Mouse (Mus musculus) heart, embryonic 16.5 days (tissue): ENCODE data around the gene Sema5b. TPM values are rescaled to one million over a fixed set of nuclear protein-coding genes. Genes with fewer than 3 reads are reported as not detected.
"Not testable (repeated sequence)": the region's sequence is repeated elsewhere in the genome, so short reads cannot be mapped to it uniquely, and the experiment has no call there.

Experiments
- ATAC-seq: fragments of 200-750 bp; cut with Nextera tagmentation; replicated peaks from 2 replicates; pipeline ENCODE4 v1.8.0; 2017; ENCODE audit warnings: moderate number of reproducible peaks; ENCODE audit not compliant: insufficient read depth, low FRiP score; ENCODE audit errors: extremely low read depth
- H3K27ac ChIP-seq: fragments of 300-500 bp; sonication (generic); 2 replicates; pipeline ENCODE4 v1.5.1; 2014; ENCODE audit warnings: mild to moderate bottlenecking, low read length, control low read depth, moderate library complexity
- H3K27me3 ChIP-seq: fragments of 300-500 bp; sonication (generic); 2 replicates; pipeline ENCODE4 v1.6.1; 2014; ENCODE audit warnings: low read length, mixed read lengths; ENCODE audit not compliant: control insufficient read depth, insufficient read depth
- H3K36me3 ChIP-seq: fragments of 300-500 bp; sonication (generic); 2 replicates; pipeline ENCODE4 v1.6.1; 2014; ENCODE audit not compliant: control insufficient read depth, insufficient read depth
- H3K4me1 ChIP-seq: fragments of 300-500 bp; sonication (generic); 2 replicates; pipeline ENCODE4 v1.6.1; 2014; ENCODE audit warnings: low read length, mixed read lengths; ENCODE audit not compliant: control insufficient read depth, insufficient read depth
- H3K4me2 ChIP-seq: fragments of 300-500 bp; sonication (generic); 2 replicates; pipeline ENCODE4 v1.6.1; 2014; ENCODE audit warnings: low read depth, mild to moderate bottlenecking, control low read depth, low read length
- H3K4me3 ChIP-seq: fragments of 300-500 bp; sonication (generic); 2 replicates; pipeline ENCODE4 v1.5.1; 2014; ENCODE audit warnings: mild to moderate bottlenecking, control low read depth, low read length
- H3K9ac ChIP-seq: fragments of 300-500 bp; sonication (generic); 2 replicates; pipeline ENCODE4 v1.6.1; 2014; ENCODE audit warnings: low read length, control low read depth
- H3K9me3 ChIP-seq: fragments of 300-500 bp; sonication (generic); replicated peaks from 2 replicates; pipeline ENCODE4 v1.6.1; 2016; ENCODE audit warnings: low read length; ENCODE audit not compliant: control insufficient read depth
- WGBS: fragments of 180-500 bp; shearing (Covaris S2); extraction: QIAGEN DNeasy Blood & Tissue Kit; methylation state at CpG from one replicate; pipeline ENCODE4 v1.1.7; 2014; 5-methylcytosine and 5-hydroxymethylcytosine counted together
- polyA plus RNA-seq: library from polyadenylated mRNA; unstranded; fragments of >200 nt; fragmentation: Nextera tagmentation; extraction: Ambion mirVana; gene quantifications from 2 replicates; pipeline ENCODE4 v1.2.1, GENCODE M21; 2015

Gene Sema5b
- polyA plus RNA-seq, 1 experiment from 2014 or later, result 3.1 TPM

DNA sequence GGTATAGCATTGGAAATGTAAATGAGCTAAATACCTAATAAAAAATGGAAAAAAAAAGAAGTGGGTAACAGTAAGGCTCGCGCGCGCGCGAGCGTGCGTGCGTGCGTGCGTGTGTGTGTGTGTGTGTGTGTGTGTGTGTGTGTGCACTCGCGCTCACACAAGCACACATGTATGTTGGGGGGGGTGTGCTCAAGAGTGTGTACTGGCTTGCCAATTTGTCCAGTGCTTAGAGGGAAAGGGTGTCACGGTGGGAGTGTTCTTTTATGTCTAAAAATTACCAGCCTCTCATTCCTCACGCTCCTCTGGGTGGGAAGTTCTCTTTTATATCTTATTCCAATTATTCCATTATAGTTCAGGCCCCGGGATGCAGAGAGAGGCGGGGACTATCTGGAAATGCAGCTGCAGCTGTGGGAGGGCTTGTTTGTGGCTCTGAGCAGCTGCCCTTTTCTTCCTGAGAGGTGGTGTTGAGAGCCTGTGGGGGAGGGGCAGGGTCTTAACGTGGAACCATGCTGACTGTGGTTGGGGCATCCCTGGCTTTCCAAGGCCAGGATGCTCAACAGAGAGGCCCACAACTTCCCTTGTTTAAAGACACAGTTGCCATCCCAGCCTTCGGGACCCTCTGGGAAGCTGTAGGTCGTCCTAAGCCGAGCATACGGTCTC lies 23.4 kb downstream of the Sema5b start:
- H3K36me3 ChIP-seq, result no peaks in the 10 kb centered on the region
- no peak for ATAC-seq
- no peaks in the 10 kb centered on the region for H3K27me3 ChIP-seq
- 64% methylated on average over 22 of the region's 22 CpGs for WGBS
- H3K4me3 ChIP-seq, result no peak overlapping the region
- H3K4me1 ChIP-seq, result no peaks in the 10 kb centered on the region
- H3K9me3 ChIP-seq, result no peaks in the 10 kb centered on the region
- no peak overlapping the region for H3K4me2 ChIP-seq
- H3K9ac ChIP-seq, result no peak overlapping the region
- H3K27ac ChIP-seq, result no peak overlapping the region

DNA sequence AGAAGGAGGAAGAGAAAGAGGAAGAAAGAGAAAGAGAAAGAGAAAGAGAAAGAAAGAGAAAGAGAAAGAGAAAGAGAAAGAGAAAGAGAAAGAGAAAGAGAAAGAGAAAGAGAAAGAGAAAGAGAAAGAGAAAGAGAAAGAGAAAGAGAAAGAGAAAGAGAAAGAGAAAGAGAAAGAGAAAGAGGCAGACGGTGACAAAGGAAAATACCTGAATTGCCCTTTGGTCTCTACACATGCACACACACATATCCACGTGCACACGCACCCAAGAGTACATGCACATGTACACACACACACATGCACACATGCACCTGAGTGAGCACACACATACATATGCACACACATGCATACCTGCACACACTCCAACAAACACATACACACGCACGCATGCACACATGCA lies 24.7 kb downstream of the Sema5b start:
- not testable (repeated sequence) for H3K9ac ChIP-seq, H3K9me3 ChIP-seq, H3K27ac ChIP-seq, H3K4me2 ChIP-seq, H3K4me1 ChIP-seq, ATAC-seq, H3K4me3 ChIP-seq, H3K27me3 ChIP-seq, H3K36me3 ChIP-seq
- WGBS, result 88% methylated on average over 5 of the region's 5 CpGs

DNA sequence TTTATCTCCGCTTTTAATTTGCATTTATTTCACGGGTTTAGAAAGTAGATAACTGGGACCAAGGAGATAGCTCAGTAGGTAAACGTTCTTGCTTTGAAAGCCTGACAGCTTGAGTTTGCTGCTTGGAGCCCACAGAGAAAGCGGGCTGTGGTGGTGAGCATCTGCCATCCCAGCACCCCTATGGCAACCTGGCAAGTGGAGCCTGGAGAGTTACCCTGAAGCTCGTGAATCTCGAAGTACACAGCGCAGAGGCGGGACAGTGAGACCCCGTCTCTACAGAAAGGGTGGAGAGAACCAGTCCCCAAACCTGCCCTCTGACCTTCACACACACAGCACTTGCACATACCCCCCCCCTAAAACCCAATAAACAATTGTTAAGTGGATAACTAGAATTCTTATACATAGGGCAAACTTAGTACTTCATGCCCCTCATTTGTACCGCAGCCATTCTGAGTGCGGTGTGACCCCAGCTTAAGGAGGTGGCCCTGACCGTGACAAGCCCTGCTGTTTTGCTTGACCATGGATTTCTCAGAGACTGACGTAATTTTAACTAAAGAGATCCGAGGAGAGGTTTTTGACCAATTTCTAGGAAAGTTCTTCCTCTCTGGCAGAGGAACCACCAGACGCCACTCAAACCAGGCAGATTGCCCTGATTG lies 27.4 kb downstream of the Sema5b start:
- H3K27ac ChIP-seq, result no peak overlapping the region
- no peaks in the 10 kb centered on the region for H3K4me1 ChIP-seq
- no peak overlapping the region for H3K4me3 ChIP-seq
- peaks cover 4% of the 10 kb centered on the region; the same call in 1 of the 2 replicates for H3K27me3 ChIP-seq
- no peak overlapping the region for H3K4me2 ChIP-seq
- 62% methylated on average over 15 of the region's 15 CpGs for WGBS
- ATAC-seq, result no peak
- no peaks in the 10 kb centered on the region for H3K36me3 ChIP-seq
- no peaks in the 10 kb centered on the region for H3K9me3 ChIP-seq
- no peak overlapping the region for H3K9ac ChIP-seq

DNA sequence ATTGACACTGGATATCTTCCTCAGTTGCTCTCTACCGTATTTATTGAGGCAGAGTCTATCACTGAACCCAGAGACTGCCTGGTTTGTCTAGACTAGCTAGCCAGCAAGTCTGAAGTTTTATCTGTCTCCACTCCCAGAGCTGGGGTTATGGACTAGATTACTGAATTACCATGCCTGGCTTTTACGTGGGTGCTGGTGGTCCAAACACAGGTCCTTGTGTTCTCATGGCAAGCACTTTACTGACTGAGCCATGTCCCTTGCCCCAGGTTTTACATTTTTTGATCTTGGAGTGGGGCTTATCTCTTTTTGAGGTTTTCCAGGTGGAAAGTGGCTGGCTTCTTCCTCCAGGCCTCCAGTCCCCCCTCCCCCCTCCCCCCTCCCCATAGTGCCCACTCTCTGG lies 28.4 kb downstream of the Sema5b start:
- no peak overlapping the region for H3K27ac ChIP-seq
- WGBS, result 52% methylated on average over 2 of the region's 2 CpGs
- ATAC-seq, result no peak

DNA sequence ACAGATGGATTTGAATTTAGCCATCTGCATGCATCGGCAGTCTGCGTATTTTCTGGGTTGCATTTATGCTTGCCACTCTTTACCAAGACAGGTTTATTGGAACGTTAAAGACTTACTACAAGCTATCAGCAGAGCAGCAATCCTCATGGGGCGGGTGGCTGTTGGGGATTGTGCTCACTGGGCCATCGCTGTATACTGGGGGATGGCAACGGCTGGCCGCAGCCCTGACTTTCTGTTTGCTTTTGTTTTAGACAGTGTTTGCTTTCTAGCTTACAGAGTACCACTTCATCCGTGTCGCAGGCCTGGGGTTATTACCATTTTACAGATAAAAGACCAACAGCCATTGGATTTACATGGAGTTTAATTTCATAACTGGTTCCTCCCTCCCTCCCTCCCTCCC lies 28.8 kb downstream of the Sema5b start:
- Histone ChIP-seq H3K27me3 (peaks cover 4% of the 10 kb centered on the region; the same call in 1 of the 2 replicates), H3K36me3 (no peaks in the 10 kb centered on the region), H3K4me3 (no peak overlapping the region), H3K4me2 (no peak overlapping the region), H3K9ac (no peak overlapping the region), H3K9me3 (no peaks in the 10 kb centered on the region), H3K4me1 (no peaks in the 10 kb centered on the region), H3K27ac (no peak overlapping the region)
- ATAC-seq, result no peak
- 55% methylated on average over 9 of the region's 9 CpGs for WGBS

More for the DNA sequence above, 28.4 kb downstream of the Sema5b start:
- H3K4me1 ChIP-seq, result no peaks in the 10 kb centered on the region
- H3K9ac ChIP-seq, result no peak overlapping the region
- H3K4me3 ChIP-seq, result no peak overlapping the region
- no peaks in the 10 kb centered on the region for H3K36me3 ChIP-seq
- H3K4me2 ChIP-seq, result no peak overlapping the region
- no peaks in the 10 kb centered on the region for H3K9me3 ChIP-seq
- peaks cover 4% of the 10 kb centered on the region; the same call in 1 of the 2 replicates for H3K27me3 ChIP-seq

DNA sequence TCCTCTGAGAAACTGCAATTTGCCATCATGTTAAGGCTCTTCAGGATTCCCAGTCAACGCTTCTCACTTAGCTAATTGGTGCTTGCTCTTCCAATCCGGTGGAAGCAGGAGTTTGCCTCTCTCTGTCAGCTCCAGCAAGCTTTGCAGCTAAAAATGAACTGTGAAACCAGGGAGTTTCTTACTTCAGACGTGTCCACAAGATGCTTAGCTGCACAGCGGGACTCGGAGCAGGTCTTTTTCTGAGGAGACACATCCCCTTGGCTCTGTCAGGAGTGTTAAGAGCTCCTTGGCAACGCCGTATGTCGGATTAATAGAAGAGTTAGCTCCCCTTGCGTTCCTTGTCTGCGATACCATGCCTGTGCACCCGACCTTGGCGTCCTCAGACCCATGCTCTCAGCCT lies 29.7 kb downstream of the Sema5b start:
- no peak for ATAC-seq
- no peaks in the 10 kb centered on the region for H3K9me3 ChIP-seq
- H3K4me3 ChIP-seq, result no peak overlapping the region
- no peaks in the 10 kb centered on the region for H3K4me1 ChIP-seq
- no peak overlapping the region for H3K27ac ChIP-seq
- 34% methylated on average over 12 of the region's 12 CpGs for WGBS
- no peak overlapping the region for H3K4me2 ChIP-seq
- H3K27me3 ChIP-seq, result peaks cover 4% of the 10 kb centered on the region; the same call in 1 of the 2 replicates
- H3K9ac ChIP-seq, result no peak overlapping the region
- no peaks in the 10 kb centered on the region for H3K36me3 ChIP-seq

DNA sequence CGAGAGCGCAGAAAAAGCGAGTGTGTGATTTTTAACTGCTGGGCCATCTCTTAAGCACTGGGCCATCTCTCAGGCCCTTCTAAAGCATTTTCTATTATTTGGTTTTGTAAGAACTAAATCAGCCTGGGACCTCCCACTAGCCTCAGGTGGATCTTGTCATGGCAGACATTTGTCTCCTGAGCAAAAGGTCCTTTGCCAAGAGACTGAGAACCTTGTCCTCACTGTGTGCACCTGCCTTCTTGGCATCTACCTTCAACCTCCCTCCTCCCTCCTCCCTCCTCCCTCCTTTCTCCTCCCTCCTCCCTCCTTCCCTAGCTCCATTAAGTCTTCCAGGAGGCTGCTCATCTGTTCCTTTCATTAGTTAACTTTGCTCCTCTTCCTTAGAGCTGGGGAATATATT lies 32.6 kb downstream of the Sema5b start:
- Histone ChIP-seq H3K4me3 (no peak overlapping the region), H3K4me2 (no peak overlapping the region), H3K4me1 (no peaks in the 10 kb centered on the region), H3K36me3 (no peaks in the 10 kb centered on the region), H3K9ac (no peak overlapping the region), H3K27me3 (peaks cover 4% of the 10 kb centered on the region; the same call in 1 of the 2 replicates), H3K27ac (no peak overlapping the region), H3K9me3 (no peaks in the 10 kb centered on the region)
- no peak for ATAC-seq
- WGBS, result 98% methylated on average over 3 of the region's 3 CpGs

DNA sequence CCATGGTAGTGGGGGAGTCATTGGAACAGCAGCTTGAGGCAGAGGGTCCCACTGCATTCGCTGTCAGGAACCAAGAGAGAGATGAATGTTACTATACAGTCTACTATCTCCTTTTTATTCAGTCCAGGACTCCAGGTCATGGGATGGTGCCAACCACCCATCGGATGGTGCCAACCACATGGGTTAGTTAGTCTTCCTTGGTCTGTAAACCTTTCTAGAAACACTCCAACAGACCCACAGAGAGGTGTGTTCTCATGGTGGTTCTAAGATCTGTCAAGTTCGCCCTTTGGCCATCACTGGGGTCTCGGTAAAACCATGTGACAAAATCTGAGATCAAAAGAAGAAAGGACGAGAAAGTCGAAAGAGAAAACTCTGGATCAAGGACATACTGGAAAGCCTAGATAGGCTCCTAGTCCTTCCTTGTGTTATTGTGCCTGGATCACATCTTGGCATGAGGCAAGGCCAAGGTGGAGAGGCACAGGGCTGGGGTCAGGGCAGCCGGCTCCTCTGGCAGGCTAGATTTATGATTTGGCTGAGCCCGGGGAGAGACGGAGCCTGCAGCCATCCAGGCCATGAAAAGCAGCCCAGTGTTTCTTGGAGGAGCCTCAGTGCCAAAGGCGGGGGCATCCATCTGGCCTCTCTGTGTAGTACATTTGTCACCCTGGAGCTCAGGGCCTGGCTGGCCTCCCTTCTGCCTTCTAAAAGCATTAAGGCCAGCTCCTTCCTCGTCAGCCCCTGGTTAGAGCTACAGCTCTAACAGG lies 36.4 kb downstream of the Sema5b start:
- no peak overlapping the region for H3K4me2 ChIP-seq
- no peaks in the 10 kb centered on the region for H3K27me3 ChIP-seq
- H3K9me3 ChIP-seq, result no peaks in the 10 kb centered on the region
- H3K4me1 ChIP-seq, result no peaks in the 10 kb centered on the region
- ATAC-seq, result no peak
- H3K4me3 ChIP-seq, result no peak overlapping the region
- H3K27ac ChIP-seq, result no peak overlapping the region
- 83% methylated on average over 11 of the region's 11 CpGs for WGBS
- no peak overlapping the region for H3K9ac ChIP-seq
- no peaks in the 10 kb centered on the region for H3K36me3 ChIP-seq

DNA sequence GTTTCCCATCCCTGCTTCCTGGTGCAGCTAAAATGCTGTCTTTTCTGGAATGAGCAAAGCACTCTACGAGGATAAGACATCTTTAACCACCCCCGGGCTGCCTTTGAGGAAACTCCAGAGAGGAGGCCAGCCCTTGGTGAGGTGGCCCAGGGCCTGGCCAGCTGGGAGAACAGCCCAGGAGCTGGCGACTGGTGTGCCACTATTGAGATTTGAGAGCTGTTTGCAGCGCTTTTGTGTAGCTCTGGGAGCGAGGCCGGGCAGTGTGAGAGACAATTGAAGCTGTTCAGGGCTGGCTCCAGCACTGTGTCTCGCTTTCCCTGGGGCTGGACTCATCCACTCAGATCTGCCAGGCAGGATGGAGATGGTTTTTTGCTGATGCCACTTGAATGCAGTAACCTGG lies 40.4 kb downstream of the Sema5b start:
- Histone ChIP-seq H3K27me3 (no peaks in the 10 kb centered on the region), H3K4me3 (no peak overlapping the region), H3K4me1 (no peaks in the 10 kb centered on the region), H3K27ac (no peak overlapping the region), H3K9ac (no peak overlapping the region), H3K4me2 (no peak overlapping the region), H3K36me3 (no peaks in the 10 kb centered on the region), H3K9me3 (no peaks in the 10 kb centered on the region)
- ATAC-seq, result no peak
- 66% methylated on average over 7 of the region's 7 CpGs for WGBS
